Mouse (Mus musculus) gastrocnemius, adult 2 months (tissue): ENCODE data around the gene Otud7a. TPM values are rescaled to one million over a fixed set of nuclear protein-coding genes. Genes with fewer than 3 reads are reported as not detected.

Experiments used
- DNase-seq: peaks from one replicate; pipeline ENCODE4 v3.0.0; 2022
- H3K27ac ChIP-seq: fragments of 200-600 bp; 2 replicates; pipeline ENCODE4 v1.8.1; 2022; ENCODE audit warnings: mild to moderate bottlenecking
- H3K4me3 ChIP-seq: fragments of 200-600 bp; 2 replicates; pipeline ENCODE4 v1.8.1; 2022; ENCODE audit warnings: mild to moderate bottlenecking, moderate library complexity
- CTCF ChIP-seq: fragments of 200-600 bp; IDR thresholded peaks from 2 replicates; pipeline ENCODE4 v1.8.1; 2022; ENCODE audit warnings: antibody characterized with exemption, mild to moderate bottlenecking, moderate library complexity
- intact Hi-C: fragments of 180-260 bp; cut with DNase I; formaldehyde crosslinking; loops from one replicate; pipeline ENCODE4 v1.15.1; 2025
- long read RNA-seq, 2 experiments: library from polyadenylated mRNA; stranded (forward); transcript quantifications; one replicate each; pipeline ENCODE4 v2.0.0; 2021
- total RNA-seq, 2 experiments: library from RNA; stranded (reverse); gene quantifications; 2 replicates each; pipeline ENCODE4 v1.2.3; 2021

The Otud7a gene
- total RNA-seq = not detected
- long read RNA-seq, experiment 1 = 0 reads
- long read RNA-seq, experiment 2 = 0 reads

GRCm38 (mm10) chr7:63444484-63445345 is at the start of gene Otud7a:
Gene Otud7a, plus strand, starts transcription at chr7:63444751.
- Histone ChIP-seq H3K27ac (no peak within 1 kb of the TSS), H3K4me3 (peak within 1 kb of the TSS; percentile 65)
- intact Hi-C loops = no loop called here
- DNase-seq = peak; percentile 47
- no peak for TF ChIP-seq CTCF

GRCm38 (mm10) chr7:63405988-63406387 is 38.6 kb upstream of the Otud7a start:
- no peak overlapping the region for H3K27ac ChIP-seq
- intact Hi-C loops = no loop called here
- no peak for DNase-seq
- no peak for TF ChIP-seq CTCF
- H3K4me3 ChIP-seq = no peak overlapping the region

GRCm38 (mm10) chr7:63445346-63445700 is 772 bp downstream of the Otud7a start:
- Histone ChIP-seq H3K27ac (no peak overlapping the region), H3K4me3 (peak overlapping the region; percentile 65)
- TF ChIP-seq CTCF = no peak
- intact Hi-C loops = no loop called here
- no peak for DNase-seq

- TF ChIP-seq CTCF = no peak
- no peak for DNase-seq
- Histone ChIP-seq H3K4me3 (no peak overlapping the region), H3K27ac (no peak overlapping the region)
- intact Hi-C loops = no loop called here
These were observed 2.4 kb downstream of the Otud7a start for GRCm38 (mm10) chr7:63446951-63447350.

- intact Hi-C loops = no loop called here
- no peak for TF ChIP-seq CTCF
- Histone ChIP-seq H3K4me3 (no peak overlapping the region), H3K27ac (no peak overlapping the region)
- DNase-seq = no peak
These were observed 10.7 kb downstream of the Otud7a start for GRCm38 (mm10) chr7:63455228-63455627.

GRCm38 (mm10) chr7:63462234-63462633 is 17.7 kb downstream of the Otud7a start:
- no peak for DNase-seq
- TF ChIP-seq CTCF = no peak
- Histone ChIP-seq H3K4me3 (no peak overlapping the region), H3K27ac (no peak overlapping the region)
- intact Hi-C loops = no loop called here

- no peak for TF ChIP-seq CTCF
- Histone ChIP-seq H3K4me3 (no peak overlapping the region), H3K27ac (no peak overlapping the region)
- intact Hi-C loops = no loop called here
- DNase-seq = no peak
These were observed 18.1 kb downstream of the Otud7a start for GRCm38 (mm10) chr7:63462684-63463083.

- no peak for DNase-seq
- Histone ChIP-seq H3K4me3 (no peak overlapping the region), H3K27ac (no peak overlapping the region)
- intact Hi-C loops = no loop called here
- TF ChIP-seq CTCF = no peak
These were observed 22.2 kb downstream of the Otud7a start for GRCm38 (mm10) chr7:63466729-63467128.

- TF ChIP-seq CTCF = no peak
- no peak overlapping the region for H3K27ac ChIP-seq
- H3K4me3 ChIP-seq = no peak overlapping the region
These were observed 23.7 kb downstream of the Otud7a start for GRCm38 (mm10) chr7:63468258-63468657.

GRCm38 (mm10) chr7:63483091-63483490 is 38.5 kb downstream of the Otud7a start:
- no peak overlapping the region for H3K27ac ChIP-seq
- no peak for TF ChIP-seq CTCF
- intact Hi-C loops = no loop called here
- no peak for DNase-seq
- no peak overlapping the region for H3K4me3 ChIP-seq

More at GRCm38 (mm10) chr7:63468258-63468657, 23.7 kb downstream of the Otud7a start:
- DNase-seq = no peak
- intact Hi-C loops = no loop called here

- TF ChIP-seq CTCF = no peak
- no peak overlapping the region for H3K4me3 ChIP-seq
- no peak overlapping the region for H3K27ac ChIP-seq
- no peak for DNase-seq
- intact Hi-C loops = no loop called here
These were observed 52.5 kb downstream of the Otud7a start for GRCm38 (mm10) chr7:63497051-63497547.

GRCm38 (mm10) chr7:63504202-63504601 is 59.7 kb downstream of the Otud7a start:
- no peak for TF ChIP-seq CTCF
- no peak overlapping the region for H3K4me3 ChIP-seq
- intact Hi-C loops = no loop called here
- DNase-seq = no peak
- H3K27ac ChIP-seq = no peak overlapping the region

- TF ChIP-seq CTCF = no peak
- Histone ChIP-seq H3K27ac (no peak overlapping the region), H3K4me3 (no peak overlapping the region)
- intact Hi-C loops = no loop called here
- no peak for DNase-seq
These were observed 63.5 kb downstream of the Otud7a start for GRCm38 (mm10) chr7:63508079-63508478.

- intact Hi-C loops = no loop called here
- DNase-seq = no peak
- Histone ChIP-seq H3K27ac (no peak overlapping the region), H3K4me3 (no peak overlapping the region)
- TF ChIP-seq CTCF = no peak
These were observed 65.3 kb downstream of the Otud7a start for GRCm38 (mm10) chr7:63509825-63510224.
